Mouse (Mus musculus): ENCODE data around the gene Fndc3a.

Fndc3a gene

DNA sequence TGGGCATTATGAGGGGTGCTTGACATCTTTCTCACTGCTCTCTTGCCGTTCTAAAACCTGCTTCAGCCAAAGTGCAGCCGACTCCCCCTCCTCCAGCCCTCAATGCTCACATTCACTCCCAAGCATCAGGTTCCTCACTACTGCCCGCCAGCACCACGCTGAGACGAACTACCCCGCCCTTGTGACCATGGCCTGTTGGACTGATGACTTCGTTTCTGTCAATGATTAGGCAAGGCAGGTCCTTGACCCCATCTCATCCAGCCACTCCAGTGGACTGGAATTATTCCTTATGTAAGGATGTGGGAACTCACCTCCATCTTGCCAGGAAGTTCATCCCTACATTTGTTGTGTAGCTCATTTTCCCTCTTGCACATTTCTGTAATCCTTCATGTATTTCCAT, 175.9 kb downstream of the Fndc3a start:
- no peak for DNase-seq (ENCODE audit: low read depth)

GRCm38 (mm10) chr14:72532028-72532917, 177.5 kb downstream of the Fndc3a start:
- DNase-seq (ENCODE audit: low read depth), result peak; percentile 31

GRCm38 (mm10) chr14:72527126-72527525, 182.7 kb downstream of the Fndc3a start:
- DNase-seq (ENCODE audit: low read depth), result no peak

- no peak for DNase-seq (ENCODE audit: low read depth)
Measured at GRCm38 (mm10) chr14:72519561-72519960, 190.2 kb downstream of the Fndc3a start.

DNA sequence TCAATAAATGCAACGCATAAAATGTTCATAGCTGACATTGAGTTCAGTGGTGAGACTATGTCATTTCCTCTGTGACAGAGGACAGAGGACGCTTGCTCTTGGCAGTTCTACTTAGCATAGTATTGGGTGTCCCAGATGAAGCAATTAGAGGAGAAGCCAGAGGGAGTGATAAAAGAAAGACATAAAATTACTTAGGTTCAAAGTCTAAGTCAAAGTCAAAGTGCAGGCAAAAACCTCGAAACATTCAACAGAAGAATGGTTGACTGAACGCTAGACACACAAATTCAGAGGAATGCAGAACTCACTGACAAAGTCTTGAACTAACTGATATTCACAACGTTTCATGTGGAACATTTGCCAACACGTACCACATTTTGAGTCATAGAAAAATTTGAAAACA, 191.0 kb downstream of the Fndc3a start:
- no peak for DNase-seq (ENCODE audit: low read depth)

GRCm38 (mm10) chr14:72516376-72516775, 193.4 kb downstream of the Fndc3a start:
- no peak for DNase-seq (ENCODE audit: low read depth)

GRCm38 (mm10) chr14:72506723-72507420, 202.9 kb downstream of the Fndc3a start:
- no peak for DNase-seq (ENCODE audit: low read depth)

- DNase-seq (ENCODE audit: low read depth), result no peak
Measured at GRCm38 (mm10) chr14:72506018-72506722, 203.6 kb downstream of the Fndc3a start.

DNA sequence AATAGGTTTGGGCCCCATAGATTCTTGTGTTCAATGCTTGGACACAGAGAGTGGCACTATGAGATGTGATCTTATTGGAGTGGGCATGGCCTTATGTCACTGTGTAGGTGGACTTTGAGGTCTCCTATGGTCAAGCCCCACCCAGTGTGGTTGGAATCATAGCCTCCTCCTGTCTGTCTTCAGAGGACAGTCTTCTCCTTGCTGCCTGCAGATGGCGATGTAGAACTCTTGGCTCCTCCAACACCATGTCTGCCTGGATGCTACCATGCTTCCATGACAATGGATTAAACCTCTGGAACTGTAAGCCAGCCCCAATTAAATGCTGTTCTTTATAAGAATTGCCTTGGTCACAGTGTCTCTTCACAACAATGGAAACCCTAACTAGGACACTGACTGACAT, 204.8 kb downstream of the Fndc3a start:
- peak; percentile 16 for DNase-seq (ENCODE audit: low read depth)

GRCm38 (mm10) chr14:72503241-72503640, 206.6 kb downstream of the Fndc3a start:
- DNase-seq (ENCODE audit: low read depth), result no peak

DNA sequence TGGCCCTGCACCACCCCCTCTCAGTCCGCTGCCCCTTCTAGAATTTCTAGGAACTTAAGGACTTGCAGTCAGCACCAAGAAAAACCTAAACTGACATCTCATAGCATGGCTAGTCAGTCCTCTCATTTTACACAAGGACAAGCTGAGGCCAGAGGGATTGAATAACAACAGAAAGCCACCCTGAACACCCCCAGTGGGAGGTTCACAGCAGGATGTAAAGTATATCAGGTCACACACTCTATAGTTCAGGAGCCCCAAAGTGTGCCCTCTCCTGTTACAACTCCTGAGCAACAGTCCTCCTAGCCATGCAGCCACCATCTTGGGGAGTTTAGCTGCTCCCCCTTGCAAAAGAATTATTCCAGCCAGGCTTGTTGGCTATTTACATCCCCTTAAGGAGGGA, 216.0 kb downstream of the Fndc3a start:
- no peak for DNase-seq (ENCODE audit: low read depth)

- DNase-seq (ENCODE audit: low read depth), result no peak
Measured at GRCm38 (mm10) chr14:72491738-72492137, 218.1 kb downstream of the Fndc3a start, which contains the start of gene Gm9195. TSS of gene Gm9195 (minus strand) at chr14:72491838.

GRCm38 (mm10) chr14:72490367-72490766, 219.4 kb downstream of the Fndc3a start:
- no peak for DNase-seq (ENCODE audit: low read depth)
